Mouse (Mus musculus) brain, adult 2 months (tissue): ENCODE results near the gene Carf.

Source experiments
- DNase-seq: peaks from one replicate; pipeline ENCODE4 v3.0.0; 2011; ENCODE audit warnings: low read depth, low spot score

Gene Carf

DNA sequence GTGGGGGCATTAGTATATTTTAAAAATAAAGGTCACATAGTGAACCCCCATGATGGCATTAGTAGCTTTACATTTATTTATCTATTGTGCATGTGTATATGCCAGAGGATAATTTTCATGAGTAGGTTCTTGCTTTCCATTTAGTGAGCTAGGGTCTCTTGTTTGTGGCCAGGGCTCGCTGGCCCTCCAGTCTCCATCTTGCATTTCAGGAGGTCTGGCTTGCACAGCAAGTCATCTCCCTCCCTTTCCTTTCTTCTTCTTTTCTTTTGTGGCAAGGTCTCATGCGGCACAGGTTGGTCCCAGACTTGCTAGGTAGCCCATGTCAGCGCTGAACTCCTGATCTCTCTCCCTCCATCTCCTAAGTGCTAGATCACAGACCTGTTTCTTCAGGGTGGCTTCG lies 81.3 kb downstream of the Carf start:
- peak; percentile 17 for DNase-seq

DNA sequence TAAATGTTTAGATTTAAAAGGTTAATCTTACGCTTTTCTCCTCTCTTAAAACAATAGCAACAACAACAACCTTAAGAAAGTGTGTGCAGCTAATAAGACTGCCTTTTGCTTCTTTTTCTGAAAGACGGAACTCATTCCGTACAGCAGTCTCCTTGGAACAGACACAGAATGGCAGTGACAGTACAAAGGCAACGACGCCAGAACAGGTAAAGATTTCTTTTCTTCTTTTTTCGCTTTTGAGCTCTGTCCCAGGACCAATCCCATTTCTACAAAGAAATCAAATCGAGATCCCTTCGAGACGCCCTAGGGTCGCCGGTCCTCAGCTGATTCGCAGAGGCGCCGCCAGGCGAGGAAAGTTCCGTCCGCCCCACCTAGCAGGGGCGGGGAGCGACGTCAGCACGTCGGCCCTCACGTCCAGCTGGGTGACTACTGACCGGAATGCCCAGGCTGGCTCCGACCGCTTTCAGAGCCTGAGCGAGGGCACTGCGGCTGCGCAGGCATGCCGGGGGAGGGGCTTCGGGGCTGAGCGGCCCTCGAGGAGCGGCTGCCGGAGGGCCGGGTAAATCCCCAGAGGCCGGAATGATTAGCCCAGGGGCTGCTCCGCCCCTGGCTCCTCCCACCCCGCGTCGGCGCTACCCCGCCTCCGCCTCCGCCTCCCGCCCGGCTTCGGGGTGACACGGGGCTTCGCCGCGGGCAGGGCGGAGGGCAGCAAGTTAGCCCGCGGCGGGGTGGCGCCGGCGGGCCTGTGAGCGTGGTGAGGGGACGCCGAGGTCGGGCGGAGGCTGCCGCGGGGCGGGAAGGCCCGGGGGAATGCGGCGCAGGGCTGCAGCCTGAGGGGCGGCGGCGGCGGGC lies 82.1 kb downstream of the Carf start, which contains the start of gene Nbeal1:
TSS of gene Nbeal1 (plus strand) at position 668 of the 852 bp plus-strand sequence.
- peak; percentile 99 for DNase-seq

DNA sequence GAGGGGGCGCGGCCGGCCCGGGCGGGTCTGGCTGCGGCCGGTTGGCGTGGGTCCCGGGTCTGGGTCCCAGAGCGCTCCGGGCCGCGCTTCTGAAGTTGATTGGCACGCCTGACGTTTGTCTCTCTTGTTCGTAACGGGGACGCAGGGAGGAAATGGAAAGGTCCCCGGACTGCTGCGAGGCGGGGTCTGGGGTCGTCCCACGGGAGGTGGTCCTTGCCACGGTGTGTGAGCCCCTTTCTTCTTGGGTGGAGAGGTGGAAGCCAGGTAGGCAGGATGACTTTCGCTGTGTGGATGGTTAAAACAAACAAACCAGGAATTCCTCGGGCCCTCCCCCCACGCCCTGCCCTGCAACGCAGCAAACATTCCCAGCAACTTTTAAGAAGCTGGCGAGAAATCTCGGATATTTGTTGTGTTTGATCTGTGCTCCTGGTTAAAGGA lies 82.8 kb downstream of the Carf start:
- DNase-seq, result peak; percentile 23

DNA sequence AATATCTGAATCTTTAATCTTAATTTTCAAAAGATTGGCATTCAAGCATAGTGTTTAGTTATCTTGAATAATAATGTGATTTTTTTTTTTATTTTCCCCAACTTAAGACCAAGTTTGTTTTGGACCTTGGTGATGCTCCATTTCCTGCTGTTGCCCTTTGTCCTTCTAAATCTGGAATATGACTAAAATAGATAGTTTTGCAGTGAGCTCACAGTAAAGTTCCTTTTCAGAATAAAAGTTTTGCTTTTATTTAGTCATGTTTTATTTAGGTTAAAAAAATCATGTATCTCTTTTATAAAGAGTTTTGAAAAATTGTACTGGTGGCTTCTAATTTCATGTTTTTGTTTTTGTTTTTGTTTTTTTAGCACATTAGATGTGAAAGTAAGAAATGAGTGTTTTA lies 90.4 kb downstream of the Carf start:
- no peak for DNase-seq

DNA sequence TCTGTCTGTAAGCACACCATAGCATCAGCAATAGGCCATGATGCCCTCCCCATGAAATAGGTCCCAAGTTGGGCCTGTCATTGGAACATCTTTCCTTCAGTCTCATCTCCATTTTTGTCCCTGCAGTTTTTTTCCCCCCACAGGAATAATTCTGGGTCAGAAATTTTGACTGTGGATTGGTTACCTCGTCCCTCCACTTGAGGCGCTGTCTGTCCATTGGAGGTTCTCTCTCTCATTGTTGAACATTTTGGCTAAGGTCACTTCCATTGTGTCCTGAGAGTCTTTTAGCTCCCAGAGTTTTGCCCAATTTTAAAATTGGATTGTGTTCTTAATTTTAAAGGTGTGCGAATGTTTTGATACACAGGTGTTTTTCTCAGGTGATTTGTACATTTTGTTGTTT lies 98.8 kb downstream of the Carf start:
- DNase-seq, result no peak

DNA sequence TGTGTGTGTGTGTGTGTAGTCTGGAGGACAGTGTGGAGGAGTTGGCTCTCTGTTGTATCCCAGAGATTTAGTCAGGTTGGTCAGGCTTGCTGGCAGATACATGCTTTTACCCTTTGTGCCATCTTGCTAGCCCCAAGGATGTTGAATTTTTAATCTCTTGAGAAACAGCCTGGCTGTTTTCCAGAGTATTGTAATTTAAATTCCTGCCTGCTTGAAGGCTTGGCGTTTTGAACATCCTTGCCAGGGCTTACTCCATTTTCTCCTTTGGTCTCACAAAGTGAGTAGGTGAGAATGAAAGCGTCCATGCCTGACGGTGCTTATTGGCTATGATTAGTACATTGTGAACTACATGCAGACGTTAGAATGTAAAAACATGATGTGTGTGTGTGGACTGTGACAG lies 101.0 kb downstream of the Carf start:
- peak; percentile 10 for DNase-seq
